Mouse (Mus musculus) ovary, postnatal 10 days (tissue): Measurements from ENCODE around the gene Gm47996.
"Not testable (repeated sequence)": the region's sequence is repeated elsewhere in the genome, so short reads cannot be mapped to it uniquely, and the experiment has no call there.

Source experiments
- DNase-seq: peaks from one replicate; pipeline ENCODE4 v3.0.0; 2022; ENCODE audit warnings: low spot score

The Gm47996 gene

GRCm38 (mm10) chr1:151209824-151210355 lies at the start of gene Gm47996:
Gene Gm47996 (plus strand): TSS chr1:151210131.
- DNase-seq, result not testable (repeated sequence)

DNA sequence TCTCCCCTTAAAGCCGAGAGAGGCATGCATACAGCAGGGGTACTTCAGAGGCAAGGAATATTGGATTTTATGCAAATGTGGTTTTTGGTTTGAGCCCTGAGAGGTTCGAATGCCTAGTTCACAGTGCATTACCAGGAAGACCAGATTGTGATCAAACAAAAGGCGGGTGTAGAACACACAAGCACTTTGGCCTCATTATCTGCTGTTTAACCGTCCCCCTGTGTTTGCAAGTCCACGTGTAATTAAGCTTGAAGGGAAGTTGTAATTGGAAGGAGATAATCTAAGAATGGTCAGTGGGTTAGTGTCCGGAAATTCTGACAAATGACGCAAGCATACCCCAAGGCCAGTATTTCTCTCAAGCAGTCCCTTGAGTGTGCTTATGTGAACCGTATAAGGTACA lies 43.9 kb upstream of the Gm47996 start:
- DNase-seq, result no peak

- DNase-seq, result no peak
These were observed 42.5 kb upstream of the Gm47996 start for GRCm38 (mm10) chr1:151167297-151168047.

- no peak for DNase-seq
These were observed 41.3 kb upstream of the Gm47996 start for GRCm38 (mm10) chr1:151168637-151169036.

GRCm38 (mm10) chr1:151171572-151172461 lies 38.1 kb upstream of the Gm47996 start:
- DNase-seq, result no peak

- DNase-seq, result no peak
These were observed 32.6 kb upstream of the Gm47996 start for GRCm38 (mm10) chr1:151177030-151177936.

- DNase-seq, result no peak
These were observed 32.0 kb upstream of the Gm47996 start for GRCm38 (mm10) chr1:151177937-151178271.

DNA sequence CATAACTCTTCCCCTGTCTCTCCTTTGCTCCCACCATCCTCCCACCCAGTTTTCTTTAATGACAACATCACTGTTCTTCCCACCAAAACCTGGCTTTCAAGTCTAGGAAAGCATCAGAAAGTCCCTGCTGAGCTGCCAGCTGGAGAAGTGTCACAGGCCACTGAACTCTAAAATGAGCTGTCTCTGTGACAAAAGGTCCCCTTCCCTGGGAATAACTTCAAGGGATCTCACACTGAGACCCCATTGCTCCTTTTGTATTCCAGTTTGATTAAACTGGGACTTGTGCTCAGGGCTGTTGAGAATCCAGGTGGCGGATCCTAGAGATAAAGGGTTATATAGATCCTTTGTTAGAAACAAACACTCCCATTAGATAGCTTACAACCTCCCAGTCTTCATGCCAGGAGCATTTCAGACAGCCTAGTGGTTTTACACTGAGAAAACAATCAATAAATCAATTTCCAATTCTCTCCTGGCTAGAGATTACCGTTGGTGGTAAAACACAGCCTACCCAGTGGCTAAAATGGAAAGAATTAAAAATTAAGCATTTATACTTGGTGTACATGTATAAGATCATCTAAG lies 31.3 kb upstream of the Gm47996 start:
- DNase-seq, result no peak

DNA sequence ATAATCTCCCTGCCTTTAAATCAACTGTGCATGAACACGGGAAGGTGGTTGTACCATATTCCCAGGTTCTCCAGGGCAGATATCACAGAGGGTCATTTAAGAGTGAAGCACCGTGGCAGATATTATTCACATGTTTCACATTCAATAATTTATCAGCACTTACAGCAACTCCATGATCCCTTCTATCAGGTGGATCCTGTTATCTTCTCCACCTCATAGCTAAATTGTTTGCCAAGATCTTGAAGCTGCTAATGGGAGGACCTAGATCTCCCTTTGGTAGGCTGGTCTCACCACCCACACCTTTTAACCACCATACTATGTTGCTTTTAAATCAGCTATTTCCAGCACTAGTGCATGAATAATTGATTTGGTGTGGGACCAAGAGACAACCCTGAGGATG lies 29.8 kb upstream of the Gm47996 start:
- no peak for DNase-seq

- DNase-seq, result not testable (repeated sequence)
These were observed 27.7 kb upstream of the Gm47996 start, which contains the start of gene Gm47985 for GRCm38 (mm10) chr1:151182266-151182665. Gene Gm47985 (plus strand): TSS chr1:151182537.

- not testable (repeated sequence) for DNase-seq
These were observed 23.7 kb upstream of the Gm47996 start for GRCm38 (mm10) chr1:151186186-151186585.

GRCm38 (mm10) chr1:151186879-151187424 lies 23.0 kb upstream of the Gm47996 start:
- DNase-seq, result not testable (repeated sequence)

DNA sequence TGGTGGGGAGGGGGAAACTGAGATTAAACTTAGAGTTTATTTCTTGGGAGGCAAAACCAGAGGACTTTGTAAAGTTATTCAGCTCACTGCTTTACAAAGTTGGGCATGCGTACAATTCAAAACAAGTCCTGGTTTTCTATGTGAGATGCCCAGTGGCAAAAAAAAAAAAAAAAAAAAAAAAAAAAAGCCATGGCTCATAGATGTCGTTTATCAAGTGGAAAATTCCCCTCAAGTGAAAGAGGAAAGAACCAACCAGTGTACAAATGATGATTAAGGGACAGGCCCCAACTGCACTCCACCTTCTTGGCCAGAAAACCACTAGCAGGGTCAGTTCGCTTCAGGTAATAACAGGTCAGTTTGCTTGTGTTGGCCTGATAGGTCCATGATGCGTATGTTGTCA lies 21.5 kb upstream of the Gm47996 start:
- DNase-seq, result no peak

DNA sequence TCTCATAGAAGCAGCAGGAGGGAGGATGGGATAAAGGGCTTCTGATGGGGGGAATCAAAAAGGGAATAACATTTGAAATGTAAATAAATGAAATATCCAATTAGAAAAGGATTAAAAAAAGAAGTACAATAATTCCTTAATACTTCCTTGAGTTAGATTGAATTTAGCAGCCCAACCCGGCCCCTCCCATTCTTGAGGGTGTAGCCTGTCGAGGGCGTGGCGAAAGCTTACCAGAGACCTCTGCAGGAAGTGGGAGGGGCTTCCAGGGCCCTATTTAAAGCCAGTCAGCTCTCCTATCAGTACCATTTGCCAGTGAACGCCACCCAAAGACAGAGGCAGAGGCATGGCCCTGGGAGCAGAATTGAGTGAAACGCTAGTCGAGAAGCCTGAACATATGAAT lies 17.9 kb upstream of the Gm47996 start, which contains the start of gene Gm8947:
Gene Gm8947, plus strand, starts transcription at position 302 of the 400 bp plus-strand sequence.
- not testable (repeated sequence) for DNase-seq

GRCm38 (mm10) chr1:151192739-151193138 lies 17.2 kb upstream of the Gm47996 start:
- not testable (repeated sequence) for DNase-seq

- DNase-seq, result not testable (repeated sequence)
These were observed 13.9 kb upstream of the Gm47996 start for GRCm38 (mm10) chr1:151195986-151196385.

DNA sequence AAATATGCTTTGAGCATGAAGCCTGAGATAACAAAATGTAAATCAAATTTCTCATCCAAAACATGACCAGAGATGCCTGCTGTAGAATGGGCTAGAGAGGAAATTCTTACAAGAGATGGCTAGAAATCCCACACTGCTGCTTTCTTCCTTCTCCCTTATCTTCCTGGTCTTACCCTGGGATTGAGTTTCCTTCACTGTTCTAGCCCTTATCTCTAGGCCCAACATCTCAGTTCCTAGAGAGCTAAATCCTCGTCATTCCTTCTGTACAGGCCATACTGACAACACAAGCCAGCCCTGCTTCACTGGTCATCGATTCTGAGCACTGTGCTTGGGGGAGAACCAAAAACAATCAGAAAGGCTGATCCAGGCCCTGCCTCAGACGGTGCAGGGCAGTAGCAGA lies 13.2 kb upstream of the Gm47996 start:
- DNase-seq, result not testable (repeated sequence)

DNA sequence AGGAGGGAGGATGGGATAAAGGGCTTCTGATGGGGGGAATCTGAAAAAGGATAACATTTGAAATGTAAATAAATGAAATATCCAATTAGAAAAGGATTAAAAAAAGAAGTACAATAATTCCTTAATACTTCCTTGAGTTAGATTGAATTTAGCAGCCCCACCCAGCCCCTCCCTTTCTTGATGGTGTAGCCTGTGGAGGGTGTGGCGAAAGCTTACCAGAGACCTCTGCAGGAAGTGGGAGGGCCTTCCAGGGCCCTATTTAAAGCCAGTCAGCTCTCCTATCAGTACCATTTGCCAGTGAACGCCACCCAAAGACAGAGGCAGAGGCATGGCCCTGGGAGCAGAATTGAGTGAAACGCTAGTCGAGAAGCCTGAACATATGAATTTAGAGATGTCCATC lies 11.8 kb upstream of the Gm47996 start, which contains the start of gene Gm47995:
Gene Gm47995, plus strand, starts transcription at position 329 of the 400 bp plus-strand sequence.
- not testable (repeated sequence) for DNase-seq

DNA sequence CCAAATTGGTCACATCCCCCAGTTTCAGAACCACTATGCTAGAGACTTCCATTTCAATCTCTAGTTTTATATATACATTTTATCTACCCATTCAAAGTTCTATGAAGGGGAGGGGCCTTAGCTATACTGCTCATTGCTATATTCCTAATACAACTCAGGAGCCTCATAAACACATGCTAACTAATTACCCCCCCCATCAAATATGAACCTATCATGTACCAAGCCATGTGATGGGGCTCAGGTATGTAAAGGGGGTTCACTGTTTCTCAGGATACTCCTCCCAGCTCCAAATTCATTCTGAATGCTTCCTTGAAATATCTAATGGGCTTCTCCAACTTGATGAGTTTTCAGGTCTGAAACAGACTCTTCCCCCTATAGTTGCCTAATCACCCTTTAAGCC lies 9.3 kb upstream of the Gm47996 start:
- not testable (repeated sequence) for DNase-seq

- not testable (repeated sequence) for DNase-seq
These were observed 7.2 kb upstream of the Gm47996 start for GRCm38 (mm10) chr1:151202771-151203170.

- not testable (repeated sequence) for DNase-seq
These were observed 6.1 kb upstream of the Gm47996 start, which contains the start of gene 3110040M04Rik for GRCm38 (mm10) chr1:151203818-151204217. Gene 3110040M04Rik (plus strand): TSS chr1:151204121.
